Mouse (Mus musculus) left cerebral cortex, postnatal 4 days (tissue): ENCODE results near the gene 2010109A12Rik. TPM values are rescaled to one million over a fixed set of nuclear protein-coding genes. Genes with fewer than 3 reads are reported as not detected.

ENCODE experiments used
- DNase-seq: peaks from one replicate; pipeline ENCODE4 v3.0.0-alpha.2; 2022
- intact Hi-C: fragments of 180-260 bp; cut with DNase I; formaldehyde crosslinking; loops from one replicate; pipeline ENCODE4 v1.15.1; 2025
- total RNA-seq, 2 experiments: library from RNA; stranded (reverse); gene quantifications; 2 replicates each; pipeline ENCODE4 v1.2.3; 2021

Gene 2010109A12Rik
- total RNA-seq, 2 experiments from 2014 or later, result 0.98 TPM; not detected in 1

DNA sequence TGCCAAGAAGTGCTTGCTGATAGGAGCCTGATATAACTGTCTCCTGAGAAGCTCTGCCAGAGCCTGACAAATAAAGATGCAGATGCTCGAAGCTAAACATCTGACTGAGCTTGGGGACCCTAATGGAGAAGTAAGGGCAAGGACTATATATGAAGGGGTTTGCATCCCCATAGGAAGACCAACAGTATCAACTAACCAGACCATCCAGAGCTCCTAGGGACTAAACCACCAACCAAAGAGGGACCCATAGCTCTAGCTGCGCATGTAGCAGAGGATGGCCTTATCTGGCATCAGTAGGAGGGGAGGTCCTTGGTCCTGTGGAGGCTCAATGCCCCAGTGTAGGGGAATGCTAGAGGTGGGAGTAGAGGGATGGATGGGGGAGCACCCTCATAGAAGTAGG, 18.2 kb downstream of the 2010109A12Rik start:
- intact Hi-C loops, result no loop called here
- no peak for DNase-seq

DNA sequence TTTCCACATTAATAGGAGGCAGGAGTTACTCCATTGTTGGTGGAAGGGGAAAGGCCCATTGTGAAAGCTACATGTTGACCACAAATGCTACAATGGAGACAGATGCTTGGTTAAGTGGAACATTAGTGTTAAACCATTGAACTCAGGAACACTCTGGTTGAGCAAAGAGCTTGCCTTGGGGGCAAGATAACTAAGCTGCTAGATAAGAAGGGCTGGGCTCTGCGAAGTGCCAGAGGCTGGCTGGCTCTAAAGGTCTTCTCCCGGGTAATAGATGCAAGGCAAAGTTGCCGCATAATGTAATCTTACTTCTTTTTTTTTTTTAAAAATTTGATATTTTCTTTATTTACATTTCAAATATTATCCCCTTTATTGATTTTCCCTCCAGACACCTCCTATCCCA, 20.8 kb downstream of the 2010109A12Rik start:
- intact Hi-C loops, result no loop called here
- no peak for DNase-seq

DNA sequence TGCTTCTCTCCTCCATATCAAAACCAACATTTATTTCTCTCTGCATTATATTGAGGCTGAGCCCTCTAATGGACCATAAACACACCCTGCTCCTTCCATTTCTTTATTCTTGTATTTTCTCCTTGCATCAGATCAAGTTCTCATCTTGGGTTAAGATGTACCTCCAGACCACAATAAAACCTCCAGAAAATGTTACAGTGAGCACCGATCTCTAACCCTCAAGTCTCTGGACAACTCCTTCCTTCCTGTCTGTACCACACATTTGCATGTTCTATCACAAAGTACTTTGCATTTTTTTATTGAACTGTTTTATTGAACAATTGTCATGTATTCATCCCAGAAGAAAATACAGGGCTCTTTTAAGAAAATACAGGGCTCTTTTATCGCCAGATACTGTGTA, 23.2 kb downstream of the 2010109A12Rik start:
- intact Hi-C loops, result no loop called here
- no peak for DNase-seq

DNA sequence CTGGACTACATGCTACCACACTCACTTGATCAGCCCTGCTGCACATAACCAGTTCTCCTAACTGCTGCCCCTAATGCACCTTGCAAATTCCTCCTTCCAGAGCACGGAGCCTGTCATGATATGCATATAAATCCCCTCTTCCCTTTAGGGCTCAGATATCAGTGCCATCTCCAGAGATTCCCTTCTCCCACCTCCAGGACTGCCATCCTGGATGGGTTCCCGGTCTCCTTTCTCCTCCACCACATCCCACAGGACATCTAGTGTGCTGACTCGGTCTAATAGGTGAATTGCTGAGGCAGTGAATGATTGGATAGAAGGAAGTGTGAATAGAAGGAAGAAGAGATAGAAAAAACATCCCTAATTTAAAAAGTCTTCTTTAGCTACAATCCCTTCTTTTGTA, 25.4 kb downstream of the 2010109A12Rik start:
- intact Hi-C loops, result no loop called here
- DNase-seq, result no peak

DNA sequence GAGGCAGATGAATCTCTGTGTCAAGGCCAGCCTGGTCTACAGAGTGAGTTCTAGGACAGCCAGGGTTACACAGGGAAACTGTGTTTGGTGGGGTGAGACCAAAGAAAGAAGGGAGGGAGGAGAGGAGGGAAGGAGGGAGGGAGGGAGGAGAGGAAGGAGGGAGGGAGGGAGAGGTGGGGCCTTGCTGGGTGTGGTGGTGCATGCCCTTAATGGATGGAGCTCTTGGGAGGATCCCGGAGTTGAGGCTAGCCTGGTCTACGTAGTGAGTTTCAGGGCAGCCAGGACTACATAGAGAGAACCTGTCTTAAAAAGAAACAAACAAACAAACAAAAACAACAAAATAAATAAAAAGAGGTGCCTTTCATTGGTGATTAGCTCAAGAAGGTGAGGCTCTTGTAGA, 26.5 kb downstream of the 2010109A12Rik start:
- DNase-seq, result no peak
- intact Hi-C loops, result no loop called here

DNA sequence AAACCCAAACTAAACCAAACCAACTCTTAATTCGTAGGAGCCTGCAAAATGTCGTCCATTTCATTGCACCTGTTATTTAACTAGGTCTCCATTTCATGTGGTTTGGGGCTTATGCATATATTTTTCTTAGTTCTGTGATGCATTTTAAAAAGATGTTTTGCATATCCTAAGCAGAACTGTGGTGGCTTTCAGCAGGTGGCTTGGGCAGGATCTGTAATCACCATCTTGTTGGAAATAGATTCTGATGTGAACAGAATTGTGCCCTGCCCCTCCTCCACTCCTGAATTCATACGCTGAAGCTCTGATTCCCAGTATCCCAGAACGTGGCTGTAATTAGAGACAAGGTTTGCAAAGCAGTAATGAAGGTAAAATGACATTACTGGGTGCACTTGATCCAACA, 27.8 kb downstream of the 2010109A12Rik start:
- intact Hi-C loops, result no loop called here

DNA sequence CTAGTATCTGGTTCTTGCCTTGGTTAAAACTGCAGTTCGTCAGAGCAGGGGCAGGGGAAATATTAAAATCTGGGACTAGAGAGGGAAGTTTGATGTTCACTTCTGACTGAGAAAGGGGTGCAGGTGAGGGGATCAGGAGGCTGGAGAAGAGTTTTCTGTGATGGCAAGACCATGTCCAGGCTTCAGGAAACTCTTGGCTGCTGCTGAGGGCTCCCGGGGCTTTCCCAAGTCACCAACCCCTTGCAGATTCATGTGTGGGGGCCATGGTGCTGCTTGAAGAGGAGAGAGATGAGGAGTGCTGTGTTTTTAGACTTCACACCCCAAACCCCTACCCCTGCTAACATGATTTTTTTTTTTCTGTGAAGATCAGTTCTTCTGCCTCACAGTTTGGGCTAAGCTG, 28.3 kb downstream of the 2010109A12Rik start:
- no peak for DNase-seq
- intact Hi-C loops, result no loop called here

More for the DNA sequence above, 27.8 kb downstream of the 2010109A12Rik start:
- DNase-seq, result no peak

DNA sequence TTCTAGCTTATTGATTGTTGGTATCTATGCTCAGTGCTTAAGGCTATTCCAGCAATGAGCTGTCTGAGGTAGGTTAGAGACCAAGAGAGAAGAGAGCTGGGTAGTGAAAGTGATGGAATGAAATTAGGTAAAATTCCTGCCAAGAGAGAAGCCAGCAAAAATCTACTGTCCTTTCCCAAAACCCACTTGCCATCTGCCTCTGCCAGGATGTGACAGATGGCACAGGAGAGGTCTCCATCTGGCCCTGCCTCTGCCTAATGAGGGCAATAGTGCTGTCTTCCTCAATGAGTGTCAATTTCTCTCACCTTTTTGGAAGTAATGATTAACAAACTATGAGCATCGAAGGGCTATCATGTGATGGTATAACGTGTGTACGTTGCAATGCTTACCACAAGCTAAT, 29.6 kb downstream of the 2010109A12Rik start:
- peak; percentile 78 for DNase-seq
- intact Hi-C loops, result no loop called here

DNA sequence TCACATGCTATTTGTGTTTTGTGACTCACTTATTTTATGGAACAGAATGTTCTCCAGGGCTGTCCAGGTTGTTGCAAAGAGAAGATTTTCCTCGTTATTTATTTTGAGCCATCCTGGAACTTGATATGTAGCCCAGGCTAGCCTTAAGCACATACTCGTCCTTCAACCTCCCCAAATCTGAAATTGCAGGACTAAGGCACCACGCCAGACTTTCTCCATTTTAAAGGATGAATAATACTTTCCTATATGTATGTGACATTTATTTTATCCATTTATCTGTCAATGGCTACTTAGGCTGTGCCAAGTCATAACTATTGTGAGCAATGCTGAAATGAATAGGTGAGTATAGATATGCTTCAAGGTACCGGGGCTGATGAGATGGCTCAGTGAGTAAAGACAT, 30.2 kb downstream of the 2010109A12Rik start:
- intact Hi-C loops, result no loop called here
- DNase-seq, result no peak

DNA sequence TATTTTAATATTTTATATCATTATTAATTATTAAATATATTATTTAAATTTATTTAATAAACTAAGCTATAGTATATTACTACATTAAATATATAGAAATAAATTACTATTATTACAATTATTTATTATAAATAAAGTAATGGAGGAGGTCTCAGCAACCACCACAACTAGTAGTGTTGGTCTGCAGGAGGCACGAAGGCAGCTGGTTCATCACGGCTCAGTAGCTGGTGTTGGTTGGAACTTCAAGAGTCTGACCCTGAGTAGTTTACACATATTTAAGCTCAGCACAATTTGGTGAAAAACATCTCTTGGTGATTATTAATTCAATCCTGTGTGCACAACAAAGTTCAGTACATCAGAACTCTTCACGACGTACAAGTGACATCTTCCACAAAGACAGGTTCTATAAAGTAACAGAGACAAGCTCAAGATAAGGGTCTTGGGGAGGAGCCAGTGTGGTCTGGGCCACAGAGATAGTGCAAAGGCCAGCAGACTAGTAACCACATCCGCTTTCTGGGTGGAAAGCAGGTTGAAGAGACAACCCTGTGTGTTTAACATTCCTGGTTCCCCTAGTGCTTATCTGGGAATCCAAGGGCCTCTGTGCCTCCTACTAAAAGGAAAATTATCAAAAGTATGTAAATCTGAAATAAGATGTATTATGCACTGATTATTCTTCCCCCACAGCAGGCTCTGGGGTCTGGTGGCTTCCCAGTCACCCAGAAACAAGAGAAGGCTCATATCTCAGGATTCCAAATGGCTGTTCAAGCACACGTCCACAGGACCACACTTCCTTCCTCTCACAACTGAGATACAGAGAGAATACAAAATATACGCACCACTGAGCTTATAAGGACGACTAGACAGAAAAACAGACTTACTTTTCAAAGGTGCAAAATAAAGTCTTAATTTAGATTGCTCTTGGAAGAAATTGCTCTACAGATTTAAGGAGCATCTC, 33.5 kb downstream of the 2010109A12Rik start:
- no peak for DNase-seq
- intact Hi-C loops, result no loop called here

DNA sequence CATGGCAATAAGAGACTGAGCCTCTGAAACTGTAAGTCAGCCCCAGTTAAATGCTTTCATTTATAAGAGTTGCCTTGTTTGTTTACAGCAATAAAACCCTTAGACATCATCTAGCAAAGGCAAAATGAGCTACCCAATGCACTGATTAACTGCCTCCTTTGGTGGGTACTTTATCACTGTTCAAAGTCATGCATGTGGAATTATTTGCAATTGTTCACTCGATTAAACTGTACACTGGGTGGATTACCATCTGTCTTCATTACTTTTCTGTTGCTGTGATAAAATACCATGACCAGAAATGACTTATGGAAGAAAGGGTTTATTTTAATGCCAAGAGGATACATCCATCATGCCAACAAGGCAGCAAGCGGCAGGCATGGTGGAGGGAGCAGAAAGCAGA, 39.0 kb downstream of the 2010109A12Rik start:
- intact Hi-C loops, result no loop called here

DNA sequence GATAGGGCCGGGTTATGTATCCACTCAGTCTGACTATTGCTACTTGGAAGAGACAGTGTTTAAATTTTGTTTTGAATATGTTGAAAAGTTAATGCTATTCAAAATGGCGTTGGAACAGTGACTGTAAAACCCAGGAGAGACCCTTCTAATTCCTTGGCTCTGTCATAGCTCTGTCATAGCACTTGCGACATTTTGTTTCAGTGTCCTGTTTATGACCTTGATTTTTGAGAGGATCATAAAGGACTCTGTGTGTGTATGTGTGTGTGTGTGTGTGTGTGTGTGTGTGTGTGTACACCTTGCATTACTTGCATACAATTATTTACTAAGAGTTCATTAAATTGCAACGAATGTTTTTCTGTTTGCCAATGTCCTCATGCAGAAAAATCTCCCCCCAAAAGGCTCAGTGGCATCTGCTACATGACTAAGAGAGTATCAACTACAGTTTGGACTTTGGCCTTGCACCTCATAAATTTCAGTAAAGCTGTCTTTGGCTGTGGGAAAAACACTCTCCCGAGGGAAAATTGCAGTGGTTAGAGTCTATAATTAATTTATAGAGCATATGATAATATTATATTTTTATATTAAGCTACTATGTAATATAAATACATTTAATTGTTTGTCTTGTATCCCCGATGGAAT, 43.7 kb downstream of the 2010109A12Rik start:
- no peak for DNase-seq
- intact Hi-C loops, result no loop called here

More for the DNA sequence above, 39.0 kb downstream of the 2010109A12Rik start:
- DNase-seq, result no peak

DNA sequence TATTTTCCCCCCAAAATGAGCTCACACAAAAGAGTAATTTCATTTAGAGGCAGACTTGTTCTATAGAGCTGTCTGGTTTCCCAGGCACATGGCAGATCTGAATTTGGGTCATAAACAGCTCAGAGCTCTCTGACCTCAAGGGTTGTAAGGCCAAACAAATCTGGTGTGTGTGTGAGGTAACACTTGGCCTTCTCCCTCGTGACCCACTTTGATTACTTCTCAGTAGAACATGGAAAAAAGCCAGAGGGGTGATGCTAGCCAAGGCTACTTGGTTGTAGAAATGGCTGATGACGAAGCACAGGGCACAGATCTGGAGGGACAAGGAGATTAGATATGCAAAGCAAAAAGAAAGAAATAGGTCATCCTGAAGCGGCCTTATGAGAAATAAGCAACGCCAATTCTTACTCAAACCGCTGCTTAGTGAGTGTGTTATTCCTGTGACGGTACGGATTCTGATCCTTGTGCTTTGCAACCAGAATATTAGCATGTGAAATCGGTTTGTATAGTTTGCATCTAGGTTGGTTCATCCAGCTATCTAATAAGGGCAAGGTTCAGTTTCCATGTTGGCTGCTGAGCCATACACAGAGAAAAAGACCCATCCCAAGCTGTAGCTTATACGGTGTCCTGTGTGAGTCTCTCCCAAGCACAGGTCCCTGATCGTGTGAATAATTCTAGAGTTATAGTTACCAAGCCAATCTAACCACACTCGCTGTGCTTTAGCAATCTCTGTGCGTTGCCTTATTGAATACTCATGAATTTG, 44.9 kb downstream of the 2010109A12Rik start:
- intact Hi-C loops, result no loop called here
- no peak for DNase-seq

DNA sequence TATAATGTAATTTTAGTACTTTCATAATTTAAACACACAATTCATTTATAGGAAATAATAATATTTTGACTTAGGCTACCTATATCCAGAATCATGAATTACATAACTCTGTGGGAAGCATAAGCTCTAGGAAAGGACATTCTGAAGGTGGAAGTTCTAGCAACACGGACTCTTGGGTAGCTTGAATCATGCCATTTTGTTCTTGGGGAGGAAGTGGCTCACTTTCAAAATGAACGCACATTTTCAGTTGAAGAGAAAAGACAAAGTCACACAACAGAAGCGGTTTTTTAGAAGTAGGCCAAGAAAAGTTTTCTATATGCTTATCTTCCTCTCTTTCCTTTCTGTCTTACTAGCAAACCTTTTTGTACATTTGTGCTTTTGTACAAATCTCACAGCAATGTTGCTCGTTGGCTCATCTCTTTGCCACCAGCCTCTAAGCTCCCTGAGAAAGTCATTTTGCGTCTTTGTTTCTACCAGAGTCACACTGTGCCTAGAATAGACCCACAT, 49.5 kb downstream of the 2010109A12Rik start:
- intact Hi-C loops, result no loop called here
- no peak for DNase-seq

DNA sequence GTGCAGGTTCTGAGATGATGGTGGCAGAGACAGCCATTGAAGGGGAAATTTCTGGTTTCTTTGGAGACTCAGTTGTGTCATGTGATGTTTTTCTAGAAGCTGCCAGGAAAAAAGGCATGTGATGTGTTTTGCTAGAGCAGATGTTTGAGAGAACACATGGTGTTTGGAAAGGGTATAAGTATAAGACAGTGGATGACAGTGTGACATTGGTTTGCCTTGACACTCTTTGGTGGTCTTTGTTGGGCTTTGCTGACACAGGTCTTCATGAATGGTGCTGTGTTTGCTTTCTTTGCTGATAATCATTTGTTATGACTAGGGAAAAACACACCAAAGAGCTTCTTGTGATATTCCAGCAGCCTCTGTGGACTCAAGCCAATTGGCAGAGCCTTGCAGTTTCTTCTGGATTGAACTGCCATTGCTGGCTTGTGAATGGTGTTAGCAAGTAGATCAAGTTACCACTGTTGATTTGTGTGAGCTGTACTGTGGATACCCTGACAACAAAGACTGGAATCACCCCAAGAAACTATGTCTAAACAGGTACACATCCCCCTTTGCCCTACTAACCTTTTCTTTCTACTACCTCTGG, 50.6 kb downstream of the 2010109A12Rik start:
- intact Hi-C loops, result no loop called here
- no peak for DNase-seq

DNA sequence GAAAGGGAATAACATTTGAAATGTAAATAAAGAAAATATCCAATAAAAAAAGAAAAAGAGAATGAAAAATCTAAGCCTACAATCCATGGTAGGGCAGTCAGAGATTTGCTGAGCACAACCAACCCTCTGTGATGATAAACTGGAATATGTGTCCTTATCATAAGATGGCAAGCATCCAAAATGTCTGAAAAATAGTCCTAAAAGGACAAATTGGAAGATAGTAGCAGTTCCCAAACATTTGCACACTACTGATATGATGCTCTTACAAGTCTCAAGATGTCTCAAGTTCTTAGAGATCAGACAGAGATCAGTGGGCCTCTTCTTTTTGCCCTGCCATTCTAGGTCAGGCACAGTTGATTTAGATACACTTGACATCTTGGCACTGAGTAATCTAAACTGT, 53.0 kb downstream of the 2010109A12Rik start:
- DNase-seq, result no peak

DNA sequence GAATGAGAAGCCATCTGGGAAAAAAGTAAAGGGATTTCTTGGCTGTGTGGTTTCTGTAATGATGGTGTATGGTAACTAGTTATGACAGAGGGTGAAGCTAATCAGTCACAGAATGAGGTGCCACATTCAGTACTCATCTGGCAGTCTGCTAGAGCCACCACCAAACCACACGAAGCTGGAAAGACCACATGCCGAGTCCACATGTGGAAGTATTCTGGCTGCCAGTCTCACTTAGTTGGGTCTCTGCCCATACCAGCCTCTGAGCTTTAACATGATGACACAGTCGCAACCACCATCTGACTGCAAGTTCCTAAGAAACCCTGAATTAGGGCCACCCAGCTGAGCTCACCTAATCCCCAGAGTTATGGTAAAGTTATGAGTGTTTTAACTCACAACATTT, 54.7 kb downstream of the 2010109A12Rik start:
- DNase-seq, result no peak
- intact Hi-C loops, result no loop called here

More for the DNA sequence above, 53.0 kb downstream of the 2010109A12Rik start:
- intact Hi-C loops, result no loop called here

DNA sequence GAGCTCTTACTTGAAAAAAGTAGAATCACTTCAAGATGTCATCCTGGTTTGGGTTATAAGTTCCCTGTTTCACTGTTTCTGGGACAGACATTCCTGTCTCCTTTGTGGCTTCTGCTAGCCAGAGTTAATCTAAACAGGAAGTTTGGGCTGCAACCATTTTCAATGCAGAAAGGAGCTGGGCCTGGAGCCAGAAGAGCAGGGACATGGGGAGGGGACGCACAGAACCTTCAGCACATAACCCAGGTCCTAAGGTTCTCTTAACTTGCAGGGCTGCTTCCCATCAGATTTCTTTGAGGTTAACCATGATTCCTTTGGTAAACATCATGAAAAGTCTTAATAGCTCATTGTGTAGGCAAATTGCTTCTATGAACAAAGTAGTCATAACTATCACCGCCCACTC, 56.4 kb downstream of the 2010109A12Rik start:
- intact Hi-C loops, result no loop called here
- no peak for DNase-seq
